ENCODE assay signal across 29 mouse cellular contexts in genomic region chr3:127863571-127863970, GRCm38 (mm10). TPM values are rescaled to one million over a fixed set of nuclear protein-coding genes. Genes with fewer than 3 reads are reported as not detected.
DNase-seq lines count a peak whose midpoint lies in the region; ATAC-seq lines count a peak whose summit lies in the region.
"Had no signal": no experiment of that assay in that cellular context is flagged by ENCODE, and none has a peak within 500 bp of the region (broad histone marks: within the 10 kb centered on the region; RNA-seq: fewer than 3 reads in every experiment).

No protein-coding gene starts in this region.

- 66% methylated on average over 3 of the region's 3 CpGs for WGBS in forebrain, embryonic 14.5 days
- WGBS in forebrain, embryonic 15.5 days: 53% methylated on average over 3 of the region's 3 CpGs
- WGBS in lung, embryonic 15.5 days: 39% methylated on average over 3 of the region's 3 CpGs
- WGBS in stomach, embryonic 16.5 days: 44% methylated on average over 3 of the region's 3 CpGs

- peaks cover 5% of the 10 kb centered on the region for H3K4me1 ChIP-seq in forebrain, embryonic 14.5 days (ENCODE audit: control insufficient read depth, insufficient read depth, low read length)
- peaks cover 6% of the 10 kb centered on the region for H3K4me1 ChIP-seq in forebrain, embryonic 15.5 days
- peaks cover 7% of the 10 kb centered on the region; the same call in 1 of the 2 replicates for H3K4me1 ChIP-seq in lung, embryonic 15.5 days
- H3K4me1 ChIP-seq in stomach, embryonic 16.5 days (ENCODE audit: control insufficient read depth, insufficient read depth, low read length): peaks cover 17% of the 10 kb centered on the region
- H3K4me1 ChIP-seq: embryonic facial prominence, embryonic 12.5 days; limb, embryonic 10.5 days had no signal

- ATAC-seq in forebrain, embryonic 14.5 days: no peak
- no peak for ATAC-seq in forebrain, embryonic 15.5 days (replicated peaks)
- ATAC-seq in lung, embryonic 15.5 days (ENCODE audit: borderline replicate concordance, extremely low read depth, low FRiP score, low TSS enrichment): no peak
- no peak for ATAC-seq in stomach, embryonic 16.5 days (ENCODE audit: insufficient read depth, low FRiP score)
- ATAC-seq: activated CD4-positive, CD25-positive, alpha-beta regulatory T cell, adult 4 months; hindbrain, postnatal 0 days; intestine, embryonic 16.5 days had no signal

- H3K36me3 ChIP-seq in forebrain, embryonic 14.5 days (ENCODE audit: control insufficient read depth, insufficient read depth, low read length): no peaks in the 10 kb centered on the region
- H3K36me3 ChIP-seq in forebrain, embryonic 15.5 days: no peaks in the 10 kb centered on the region
- H3K36me3 ChIP-seq in lung, embryonic 15.5 days: no peaks in the 10 kb centered on the region
- no peaks in the 10 kb centered on the region for H3K36me3 ChIP-seq in stomach, embryonic 16.5 days (ENCODE audit: control insufficient read depth, insufficient read depth, low read length)
- H3K36me3 ChIP-seq: embryonic facial prominence, embryonic 12.5 days; forebrain, embryonic 10.5 days; hindbrain, embryonic 12.5 days; limb, embryonic 10.5 days; limb, embryonic 15.5 days had no signal

- H3K4me3 ChIP-seq in forebrain, embryonic 14.5 days (ENCODE audit: low read depth, low read length): no peak overlapping the region
- no peak overlapping the region for H3K4me3 ChIP-seq in forebrain, embryonic 15.5 days
- H3K4me3 ChIP-seq in lung, embryonic 15.5 days: no peak overlapping the region
- no peak overlapping the region for H3K4me3 ChIP-seq in stomach, embryonic 16.5 days (replicated peaks; ENCODE audit: low read length)
- H3K4me3 ChIP-seq: embryonic facial prominence, embryonic 12.5 days; forebrain, embryonic 10.5 days; hindbrain, embryonic 12.5 days; limb, embryonic 10.5 days; limb, embryonic 15.5 days; liver, embryonic 15.5 days had no signal

- H3K9me3 ChIP-seq in forebrain, embryonic 14.5 days (replicated peaks; ENCODE audit: control insufficient read depth, low read length): no peaks in the 10 kb centered on the region
- H3K9me3 ChIP-seq in forebrain, embryonic 15.5 days: no peaks in the 10 kb centered on the region
- H3K9me3 ChIP-seq in lung, embryonic 15.5 days: no peaks in the 10 kb centered on the region
- no peaks in the 10 kb centered on the region for H3K9me3 ChIP-seq in stomach, embryonic 16.5 days (replicated peaks; ENCODE audit: control insufficient read depth, low read length)
- H3K9me3 ChIP-seq: forebrain, embryonic 10.5 days; limb, embryonic 10.5 days; limb, embryonic 15.5 days; liver, embryonic 15.5 days had no signal

- no peak overlapping the region for H3K4me2 ChIP-seq in forebrain, embryonic 14.5 days (ENCODE audit: low read length)
- H3K4me2 ChIP-seq in forebrain, embryonic 15.5 days (replicated peaks): no peak overlapping the region
- H3K4me2 ChIP-seq in lung, embryonic 15.5 days: no peak overlapping the region
- H3K4me2 ChIP-seq in stomach, embryonic 16.5 days (ENCODE audit: low read depth, low read length): no peak overlapping the region
- H3K4me2 ChIP-seq: embryonic facial prominence, embryonic 12.5 days; heart, embryonic 11.5 days; hindbrain, embryonic 12.5 days; limb, embryonic 15.5 days; liver, embryonic 15.5 days; midbrain, embryonic 11.5 days had no signal

- H3K27ac ChIP-seq in forebrain, embryonic 14.5 days (ENCODE audit: low read depth, low read length): no peak overlapping the region
- no peak overlapping the region for H3K27ac ChIP-seq in forebrain, embryonic 15.5 days (replicated peaks)
- peak overlapping the region; percentile 29; the same call in 1 of the 2 replicates for H3K27ac ChIP-seq in lung, embryonic 15.5 days
- H3K27ac ChIP-seq in stomach, embryonic 16.5 days (ENCODE audit: low read length): peak overlapping the region; percentile 81
- H3K27ac ChIP-seq: embryonic facial prominence, embryonic 12.5 days; forebrain, embryonic 10.5 days; hindbrain, embryonic 12.5 days; hindbrain, postnatal 0 days; limb, embryonic 10.5 days; limb, embryonic 15.5 days; liver, embryonic 15.5 days had no signal

- DNase-seq in forebrain, embryonic 14.5 days (ENCODE audit: low spot score): peak; percentile 31
- DNase-seq in lung, postnatal 10 days: no peak
- DNase-seq in NIH3T3 (ENCODE audit: low read depth): peak; percentile 35
- DNase-seq in c-Kit-positive CD71-positive TER-119-positive erythroid progenitor cells, embryonic 14.5 days (ENCODE audit: low spot score): no peak
- DNase-seq: adrenal gland, adult 8-10 months; cerebellum, adult 11 months; cerebellum, adult 9-10 months; cerebellum, postnatal 36 days; gastrocnemius, postnatal 14 days; heart, postnatal 36 days; kidney, adult 9 months; kidney, postnatal 10 days; lung, postnatal 14 days; thymus, postnatal 36 days had no signal

- H3K9ac ChIP-seq in forebrain, embryonic 14.5 days (ENCODE audit: low read length): no peak overlapping the region
- H3K9ac ChIP-seq in forebrain, embryonic 15.5 days (replicated peaks): no peak overlapping the region
- H3K9ac ChIP-seq in lung, embryonic 15.5 days: no peak overlapping the region
- H3K9ac ChIP-seq in stomach, embryonic 16.5 days (ENCODE audit: low read length): no peak overlapping the region
- H3K9ac ChIP-seq: embryonic facial prominence, embryonic 12.5 days; forebrain, postnatal 0 days; hindbrain, embryonic 12.5 days; limb, embryonic 15.5 days; liver, embryonic 15.5 days had no signal

- H3K27me3 ChIP-seq in forebrain, embryonic 14.5 days (replicated peaks; ENCODE audit: control insufficient read depth, insufficient read depth, low read length): no peaks in the 10 kb centered on the region
- H3K27me3 ChIP-seq in forebrain, embryonic 15.5 days: no peaks in the 10 kb centered on the region
- H3K27me3 ChIP-seq in lung, embryonic 15.5 days: no peaks in the 10 kb centered on the region
- no peaks in the 10 kb centered on the region for H3K27me3 ChIP-seq in stomach, embryonic 16.5 days (ENCODE audit: control insufficient read depth, insufficient read depth, low read length)
- H3K27me3 ChIP-seq: embryonic facial prominence, embryonic 12.5 days; hindbrain, embryonic 12.5 days; limb, embryonic 15.5 days; liver, embryonic 15.5 days had no signal

RNA-seq across cellular contexts. Expression of gene Ap1ar, which starts 26.2 kb away (rescaled TPM):
- 42.8 and 53.3 TPM in 2 replicates for polyA plus RNA-seq in forebrain, embryonic 14.5 days (2014; fragmentation: Nextera tagmentation; extraction: Ambion mirVana)
- polyA plus RNA-seq in forebrain, embryonic 15.5 days (2015; fragmentation: Nextera tagmentation; extraction: Ambion mirVana): 87.1 and 89.2 TPM in 2 replicates
- polyA plus RNA-seq in lung, embryonic 15.5 days (2015; fragmentation: Nextera tagmentation; extraction: Ambion mirVana): 50.9 and 54.8 TPM in 2 replicates
- polyA plus RNA-seq in stomach, embryonic 16.5 days (2015; fragmentation: Nextera tagmentation; extraction: Ambion mirVana): 42.2 and 43.3 TPM in 2 replicates

RNA-seq across cellular contexts. Expression of gene Fam241a, which starts 32.6 kb away (rescaled TPM):
- 9.6 and 10.2 TPM in 2 replicates for polyA plus RNA-seq in forebrain, embryonic 14.5 days (2014; fragmentation: Nextera tagmentation; extraction: Ambion mirVana)
- polyA plus RNA-seq in forebrain, embryonic 15.5 days (2015; fragmentation: Nextera tagmentation; extraction: Ambion mirVana): 10.0 and 10.7 TPM in 2 replicates
- 8.3 and 10.4 TPM in 2 replicates for polyA plus RNA-seq in lung, embryonic 15.5 days (2015; fragmentation: Nextera tagmentation; extraction: Ambion mirVana)
- 12.7 and 15.1 TPM in 2 replicates for polyA plus RNA-seq in stomach, embryonic 16.5 days (2015; fragmentation: Nextera tagmentation; extraction: Ambion mirVana)

Comparison
In these comparisons a context has a peak if more than half of its experiments do, and no peak if none do; other contexts are left out.
1. DNase-seq: peak in forebrain, embryonic 14.5 days (single experiment) and NIH3T3 (single experiment); none in lung, postnatal 10 days (single experiment) and c-Kit-positive CD71-positive TER-119-positive erythroid progenitor cells, embryonic 14.5 days (single experiment).
2. H3K27ac ChIP-seq: peak in lung, embryonic 15.5 days (single experiment) and stomach, embryonic 16.5 days (single experiment); none in forebrain, embryonic 14.5 days (single experiment) and forebrain, embryonic 15.5 days (single experiment).